Mouse (Mus musculus) lung, postnatal 25 days (tissue): ENCODE data around the gene Rab11fip4.

Experiments
- DNase-seq: peaks from one replicate; pipeline ENCODE4 v3.0.0; 2022; ENCODE audit warnings: low spot score

The Rab11fip4 gene

DNA sequence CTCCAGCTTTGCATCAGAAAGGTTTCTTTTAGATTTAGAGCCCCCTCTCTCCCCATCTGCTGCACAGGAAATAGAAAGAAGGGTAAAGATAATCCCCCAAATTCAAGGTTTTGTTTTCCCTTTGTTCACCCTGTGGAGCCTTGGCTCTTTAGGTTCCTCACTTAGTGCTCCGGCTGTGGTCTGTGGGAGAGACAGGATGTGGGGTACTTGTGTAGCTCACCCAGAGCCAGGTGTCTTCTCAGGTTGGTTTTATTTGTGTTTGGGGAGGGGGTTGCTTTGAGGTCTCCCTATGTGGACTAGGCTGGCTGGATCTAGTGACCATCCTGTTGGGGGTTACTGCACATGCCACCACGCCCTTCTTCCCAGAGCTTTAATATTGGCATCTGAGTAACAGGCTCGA is 23.9 kb downstream of the Rab11fip4 start:
- no peak for DNase-seq

- no peak for DNase-seq
Observed at GRCm38 (mm10) chr11:79615871-79616270, 24.9 kb downstream of the Rab11fip4 start.

- no peak for DNase-seq
Observed at GRCm38 (mm10) chr11:79617991-79618390, 27.0 kb downstream of the Rab11fip4 start.

DNA sequence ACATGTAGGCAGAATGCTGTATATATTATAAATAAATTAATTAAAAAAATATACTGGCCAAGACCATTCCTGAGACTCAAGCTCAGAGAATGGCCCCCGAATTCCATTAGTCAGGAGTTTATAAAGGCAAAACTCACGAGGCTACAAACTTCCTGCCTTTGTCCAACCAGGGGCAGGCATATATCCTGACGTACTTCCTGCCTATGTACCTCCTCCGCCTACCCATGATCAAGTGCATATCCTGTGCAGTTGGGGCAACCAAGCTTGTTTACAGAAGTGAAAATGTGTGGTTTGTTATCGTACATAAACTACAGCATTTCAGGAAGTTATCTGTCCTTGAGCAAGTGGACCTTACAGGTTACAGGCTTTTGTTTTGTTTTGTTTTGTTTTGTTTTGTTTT is 32.0 kb downstream of the Rab11fip4 start:
- DNase-seq, result peak; percentile 59

DNA sequence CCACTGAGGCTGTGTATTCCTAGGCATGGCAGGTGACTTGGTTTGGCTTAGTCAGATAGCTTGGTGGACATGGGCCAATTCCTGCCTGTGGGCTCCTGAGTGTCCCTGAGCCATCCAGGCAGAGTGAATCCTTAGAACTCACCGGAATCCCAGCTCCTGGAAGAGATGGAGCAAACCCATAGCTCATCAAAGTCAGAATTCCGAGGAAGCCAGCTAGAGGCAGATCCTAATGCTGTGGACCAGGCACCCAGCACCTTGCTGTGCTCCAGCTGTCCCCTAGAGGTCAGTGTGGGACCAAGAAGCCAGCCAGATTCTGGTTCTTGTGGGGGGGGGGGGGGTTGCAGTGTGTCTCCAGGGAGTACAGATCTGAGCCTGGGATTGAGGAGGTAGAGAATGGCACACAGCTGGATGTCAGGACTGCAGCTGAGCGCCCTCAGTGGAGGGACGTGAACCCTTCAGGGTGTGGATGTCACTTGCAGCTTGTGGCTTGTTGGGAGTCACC is 33.8 kb downstream of the Rab11fip4 start:
- peak; percentile 63 for DNase-seq

DNA sequence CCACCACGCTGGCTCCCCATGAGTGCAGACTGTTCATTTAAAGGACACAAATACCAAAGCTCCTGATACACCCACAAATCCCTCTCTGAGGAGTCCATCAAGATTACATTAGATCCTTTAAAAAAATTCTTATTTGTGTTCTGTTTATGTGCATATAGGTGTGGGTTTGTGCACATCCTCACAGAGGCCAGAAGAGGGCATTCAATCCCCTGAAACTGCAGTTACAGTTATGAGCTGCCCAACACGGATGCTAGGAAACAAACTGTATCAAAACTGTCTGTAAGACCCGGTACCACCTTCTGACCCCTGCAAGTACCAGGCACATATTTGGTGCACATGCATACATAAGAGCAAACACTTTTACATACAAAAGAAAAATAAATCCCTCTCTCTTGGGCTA is 37.7 kb downstream of the Rab11fip4 start:
- DNase-seq, result no peak

- DNase-seq, result no peak
Observed at GRCm38 (mm10) chr11:79629752-79630374, 38.9 kb downstream of the Rab11fip4 start.

- DNase-seq, result no peak
Observed at GRCm38 (mm10) chr11:79630521-79630920, 39.5 kb downstream of the Rab11fip4 start.

DNA sequence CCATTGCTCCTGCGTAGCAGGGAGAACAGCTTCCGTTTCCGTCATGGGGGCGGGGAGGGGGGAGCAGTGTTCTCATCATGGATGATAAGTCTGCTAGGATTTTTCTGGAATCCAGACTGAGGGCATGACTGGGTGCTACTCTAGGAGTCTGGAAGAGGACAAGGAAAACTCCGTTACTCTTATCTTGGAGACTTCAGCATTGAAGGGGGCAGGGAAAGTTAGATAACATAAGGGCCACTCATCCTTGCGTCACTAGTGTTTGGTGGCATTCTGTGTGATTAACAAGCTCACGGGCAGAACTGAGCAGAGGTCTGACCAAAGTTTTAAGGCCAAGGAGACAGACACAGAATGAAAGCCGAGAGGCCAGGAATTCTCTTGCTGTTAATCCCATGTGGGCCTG is 42.4 kb downstream of the Rab11fip4 start:
- no peak for DNase-seq

GRCm38 (mm10) chr11:79635661-79636449 is 44.8 kb downstream of the Rab11fip4 start:
- no peak for DNase-seq

- no peak for DNase-seq
Observed at GRCm38 (mm10) chr11:79636481-79636880, 45.5 kb downstream of the Rab11fip4 start.

DNA sequence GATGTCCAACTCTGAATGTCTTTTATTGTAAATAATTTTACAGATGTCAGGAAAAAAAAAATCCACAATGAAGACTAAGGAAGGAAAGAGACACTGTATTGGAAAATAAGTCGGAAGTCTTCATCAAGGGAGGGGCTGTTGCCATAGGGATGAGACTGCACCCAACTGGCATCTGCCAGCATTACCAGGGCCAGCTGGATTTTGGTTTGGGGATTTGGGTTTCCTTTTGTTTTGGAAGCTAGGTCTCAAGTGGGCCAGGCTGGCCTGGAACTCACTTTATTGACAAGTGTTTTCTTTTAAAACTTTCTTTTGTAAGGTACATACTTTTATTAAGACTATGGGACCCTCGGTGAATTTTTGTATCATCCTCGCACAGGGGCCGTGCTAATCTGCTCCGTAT is 47.7 kb downstream of the Rab11fip4 start:
- no peak for DNase-seq

GRCm38 (mm10) chr11:79640940-79641733 is 50.1 kb downstream of the Rab11fip4 start:
- peak; percentile 27 for DNase-seq

DNA sequence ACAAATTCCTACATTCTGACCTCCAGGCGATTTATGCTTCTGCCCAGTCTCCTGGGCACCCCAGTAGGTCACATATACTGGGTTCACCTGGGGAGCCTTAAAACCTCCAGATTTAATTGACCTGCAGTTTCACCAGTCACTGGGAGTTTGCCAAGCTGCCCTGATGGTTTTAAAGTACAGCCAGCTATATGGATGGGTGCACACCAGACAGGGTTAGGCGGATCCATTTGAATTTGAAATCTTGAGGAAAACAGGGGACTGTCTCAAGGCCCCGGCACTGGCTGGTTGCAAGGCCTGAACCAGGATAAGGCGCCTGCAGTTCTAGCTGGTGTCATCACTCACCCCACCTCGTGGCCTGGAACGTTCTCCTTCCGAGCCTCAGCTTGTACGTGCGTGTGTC is 52.7 kb downstream of the Rab11fip4 start:
- DNase-seq, result no peak

- no peak for DNase-seq
Observed at GRCm38 (mm10) chr11:79644717-79645191, 53.7 kb downstream of the Rab11fip4 start.

- DNase-seq, result no peak
Observed at GRCm38 (mm10) chr11:79646026-79646425, 55.0 kb downstream of the Rab11fip4 start.

DNA sequence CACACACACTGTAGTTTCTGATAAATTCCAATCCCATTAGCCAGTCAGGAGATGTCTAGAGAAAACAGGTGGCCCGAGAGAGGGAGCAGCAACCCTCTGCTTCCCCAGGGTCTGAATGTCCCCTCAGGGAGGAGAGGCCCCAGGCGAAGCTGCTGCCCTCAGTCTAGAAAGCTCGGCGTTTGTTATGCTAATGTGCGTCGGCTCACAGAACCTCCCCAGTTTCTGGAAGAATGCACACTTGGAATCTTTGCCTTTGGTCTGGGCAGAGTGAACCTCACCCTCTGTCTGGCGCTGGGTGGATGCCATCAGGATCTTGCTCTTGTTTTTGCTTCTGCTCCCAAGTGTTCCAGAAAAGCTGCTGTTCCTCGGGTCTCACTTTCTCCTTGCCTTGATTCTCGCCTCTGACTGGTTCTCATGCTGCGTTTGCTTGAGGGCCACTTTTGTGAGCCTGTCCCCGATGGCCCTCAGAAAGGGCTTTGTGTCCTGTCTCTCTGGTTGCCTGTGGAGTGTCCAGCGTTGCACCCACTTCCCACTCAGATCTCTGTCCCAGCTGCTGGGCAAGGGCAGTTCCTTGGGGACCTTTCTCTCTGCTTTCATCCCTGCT is 55.6 kb downstream of the Rab11fip4 start:
- DNase-seq, result no peak

- DNase-seq, result no peak
Observed at GRCm38 (mm10) chr11:79647071-79647501, 56.1 kb downstream of the Rab11fip4 start.

DNA sequence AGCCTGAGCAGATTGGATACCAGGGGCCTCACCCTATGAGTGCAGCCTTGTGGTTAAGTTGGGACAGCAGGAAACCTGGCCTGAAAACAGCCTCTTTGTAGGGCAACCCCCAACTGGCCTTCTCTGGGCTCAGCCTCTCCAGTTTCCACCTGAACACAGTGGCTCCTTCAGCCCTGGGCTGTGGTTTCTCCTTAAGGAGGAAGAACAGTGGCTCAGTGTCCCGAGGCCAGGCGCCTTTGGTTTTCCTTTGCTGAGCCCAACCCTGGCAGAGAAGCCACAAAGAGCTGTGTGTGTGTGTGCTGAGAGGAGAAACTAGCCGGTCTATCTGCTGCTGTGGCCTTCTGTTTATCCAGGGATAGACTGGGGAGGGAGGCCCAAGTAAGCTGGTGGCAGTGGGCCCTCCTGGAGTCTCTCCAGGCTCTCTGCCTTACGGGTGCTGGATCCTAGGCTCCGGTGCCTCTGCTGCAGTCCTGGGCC is 59.4 kb downstream of the Rab11fip4 start:
- DNase-seq, result no peak

DNA sequence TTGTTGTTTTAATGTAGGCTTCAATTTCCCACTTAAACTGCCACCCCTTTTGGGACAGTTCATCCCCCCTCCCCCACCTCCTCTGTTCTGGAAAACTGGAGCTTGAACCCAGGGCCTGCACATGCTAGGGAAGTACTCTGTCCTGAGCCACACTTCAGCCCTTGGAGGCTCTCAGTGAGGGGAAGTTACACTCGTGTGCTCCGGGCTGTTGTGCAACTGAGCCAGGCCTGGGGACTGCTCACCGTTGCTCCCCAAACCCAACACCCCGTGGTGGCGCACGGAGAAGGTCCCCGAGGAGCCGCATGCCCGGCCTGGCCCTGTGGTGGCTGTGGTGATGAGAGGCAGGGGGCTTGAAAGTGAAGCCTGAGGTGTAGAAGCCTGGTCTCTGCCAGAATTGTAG is 61.2 kb downstream of the Rab11fip4 start:
- no peak for DNase-seq

GRCm38 (mm10) chr11:79652921-79653575 is 62.0 kb downstream of the Rab11fip4 start:
- DNase-seq, result no peak
